Mouse (Mus musculus): ENCODE results near the gene Ube2m. TPM values are rescaled to one million over a fixed set of nuclear protein-coding genes. Genes with fewer than 3 reads are reported as not detected.

The Ube2m gene
- total and polyA plus RNA-seq, 2 experiments from 2014 or later: 116 to 290 TPM

GRCm38 (mm10) chr7:12998053-12998452 lies 40.0 kb downstream of the Ube2m start, which contains the start of gene Slc27a5:
Gene Slc27a5 (minus strand): TSS chr7:12998192.
- Histone ChIP-seq H3K9me3 (replicated peaks; ENCODE audit: control insufficient read depth, low read length) (no peaks in the 10 kb centered on the region), H3K27me3 (ENCODE audit: control insufficient read depth, insufficient read depth, low read length) (no peaks in the 10 kb centered on the region), H3K4me2 (ENCODE audit: low read depth, low read length) (no peak within 1 kb of the TSS), H3K36me3 (replicated peaks; ENCODE audit: control insufficient read depth, insufficient read depth, low read length) (no peaks in the 10 kb centered on the region), H3K4me3 (ENCODE audit: low read depth, low read length) (no peak within 1 kb of the TSS), H3K9ac (replicated peaks; ENCODE audit: low read depth, low read length) (no peak within 1 kb of the TSS), H3K27ac (ENCODE audit: low read depth) (no peak within 1 kb of the TSS), H3K4me1 (ENCODE audit: control insufficient read depth, insufficient read depth) (no peaks in the 10 kb centered on the region)
- ATAC-seq (ENCODE audit: insufficient read depth, low read depth) (no peak), DNase-seq (ENCODE audit: low spot score) (no peak)
- TF ChIP-seq CTCF (IDR thresholded peaks at IDR 0.05; ENCODE audit: low read depth) (no peak), EP300 (IDR thresholded peaks at IDR 0.05; ENCODE audit: low read depth) (no peak)
- 57% methylated on average over 5 of the region's 5 CpGs for WGBS

GRCm38 (mm10) chr7:12997230-12997629 lies 40.8 kb downstream of the Ube2m start:
- TF ChIP-seq EP300 (IDR thresholded peaks at IDR 0.05; ENCODE audit: low read depth) (no peak), CTCF (IDR thresholded peaks at IDR 0.05; ENCODE audit: low read depth) (no peak)
- Histone ChIP-seq H3K4me3 (ENCODE audit: low read depth, low read length) (no peak overlapping the region), H3K27ac (ENCODE audit: low read depth) (no peak overlapping the region), H3K4me1 (ENCODE audit: control insufficient read depth, insufficient read depth) (no peaks in the 10 kb centered on the region), H3K27me3 (ENCODE audit: control insufficient read depth, insufficient read depth, low read length) (no peaks in the 10 kb centered on the region), H3K9me3 (replicated peaks; ENCODE audit: control insufficient read depth, low read length) (no peaks in the 10 kb centered on the region), H3K9ac (replicated peaks; ENCODE audit: low read depth, low read length) (no peak overlapping the region), H3K36me3 (replicated peaks; ENCODE audit: control insufficient read depth, insufficient read depth, low read length) (no peaks in the 10 kb centered on the region), H3K4me2 (ENCODE audit: low read depth, low read length) (no peak overlapping the region)
- ATAC-seq (ENCODE audit: insufficient read depth, low read depth): no peak
- no peak for DNase-seq (ENCODE audit: low spot score)
- WGBS: 54% methylated on average over 5 of the region's 5 CpGs

- TF ChIP-seq EP300 (IDR thresholded peaks at IDR 0.05; ENCODE audit: low read depth) (no peak), CTCF (IDR thresholded peaks at IDR 0.05; ENCODE audit: low read depth) (no peak)
- Histone ChIP-seq H3K4me1 (ENCODE audit: control insufficient read depth, insufficient read depth) (no peaks in the 10 kb centered on the region), H3K4me2 (ENCODE audit: low read depth, low read length) (no peak overlapping the region), H3K27ac (ENCODE audit: low read depth) (no peak overlapping the region), H3K9ac (replicated peaks; ENCODE audit: low read depth, low read length) (no peak overlapping the region), H3K4me3 (ENCODE audit: low read depth, low read length) (no peak overlapping the region), H3K27me3 (ENCODE audit: control insufficient read depth, insufficient read depth, low read length) (no peaks in the 10 kb centered on the region), H3K9me3 (replicated peaks; ENCODE audit: control insufficient read depth, low read length) (no peaks in the 10 kb centered on the region), H3K36me3 (replicated peaks; ENCODE audit: control insufficient read depth, insufficient read depth, low read length) (no peaks in the 10 kb centered on the region)
- DNase-seq (ENCODE audit: low spot score) (no peak), ATAC-seq (ENCODE audit: insufficient read depth, low read depth) (no peak)
These were observed 42.2 kb downstream of the Ube2m start for GRCm38 (mm10) chr7:12995862-12996261.

- no peak overlapping the region for H3K9ac ChIP-seq (replicated peaks; ENCODE audit: low read depth, low read length)
- no peak for DNase-seq (ENCODE audit: low spot score)
- no peak overlapping the region for H3K27ac ChIP-seq (ENCODE audit: low read depth)
- no peaks in the 10 kb centered on the region for H3K36me3 ChIP-seq (replicated peaks; ENCODE audit: control insufficient read depth, insufficient read depth, low read length)
- no peaks in the 10 kb centered on the region for H3K4me1 ChIP-seq (ENCODE audit: control insufficient read depth, insufficient read depth)
- no peak overlapping the region for H3K4me3 ChIP-seq (ENCODE audit: low read depth, low read length)
- no peak overlapping the region for H3K4me2 ChIP-seq (ENCODE audit: low read depth, low read length)
- no peaks in the 10 kb centered on the region for H3K27me3 ChIP-seq (ENCODE audit: control insufficient read depth, insufficient read depth, low read length)
- 75% methylated on average over 10 of the region's 10 CpGs for WGBS
- no peak for ATAC-seq (ENCODE audit: insufficient read depth, low read depth)
- no peak for TF ChIP-seq CTCF (IDR thresholded peaks at IDR 0.05; ENCODE audit: low read depth)
- no peak for TF ChIP-seq EP300 (IDR thresholded peaks at IDR 0.05; ENCODE audit: low read depth)
- no peaks in the 10 kb centered on the region for H3K9me3 ChIP-seq (replicated peaks; ENCODE audit: control insufficient read depth, low read length)
These were observed 44.9 kb downstream of the Ube2m start for GRCm38 (mm10) chr7:12993148-12993547.

- H3K27ac ChIP-seq (ENCODE audit: low read depth): no peak overlapping the region
- peak; percentile 34 for TF ChIP-seq CTCF (IDR thresholded peaks at IDR 0.05; ENCODE audit: low read depth)
- TF ChIP-seq EP300 (IDR thresholded peaks at IDR 0.05; ENCODE audit: low read depth): no peak
- no peaks in the 10 kb centered on the region for H3K9me3 ChIP-seq (replicated peaks; ENCODE audit: control insufficient read depth, low read length)
- H3K4me1 ChIP-seq (ENCODE audit: control insufficient read depth, insufficient read depth): no peaks in the 10 kb centered on the region
- no peak overlapping the region for H3K4me2 ChIP-seq (ENCODE audit: low read depth, low read length)
- no peak overlapping the region for H3K9ac ChIP-seq (replicated peaks; ENCODE audit: low read depth, low read length)
- DNase-seq (ENCODE audit: low spot score) (no peak), ATAC-seq (ENCODE audit: insufficient read depth, low read depth) (no peak)
- no peak overlapping the region for H3K4me3 ChIP-seq (ENCODE audit: low read depth, low read length)
- H3K36me3 ChIP-seq (replicated peaks; ENCODE audit: control insufficient read depth, insufficient read depth, low read length): no peaks in the 10 kb centered on the region
- 5% methylated on average over 3 of the region's 3 CpGs for WGBS
- no peaks in the 10 kb centered on the region for H3K27me3 ChIP-seq (ENCODE audit: control insufficient read depth, insufficient read depth, low read length)
These were observed 45.9 kb downstream of the Ube2m start for GRCm38 (mm10) chr7:12992222-12992621.

- TF ChIP-seq CTCF (IDR thresholded peaks at IDR 0.05; ENCODE audit: low read depth) (no peak), EP300 (IDR thresholded peaks at IDR 0.05; ENCODE audit: low read depth) (no peak)
- 73% methylated on average over 8 of the region's 8 CpGs for WGBS
- H3K4me1 ChIP-seq (ENCODE audit: control insufficient read depth, insufficient read depth): no peaks in the 10 kb centered on the region
- H3K9me3 ChIP-seq (replicated peaks; ENCODE audit: control insufficient read depth, low read length): no peaks in the 10 kb centered on the region
- H3K4me2 ChIP-seq (ENCODE audit: low read depth, low read length): no peak overlapping the region
- DNase-seq (ENCODE audit: low spot score): no peak
- no peak overlapping the region for H3K4me3 ChIP-seq (ENCODE audit: low read depth, low read length)
- no peaks in the 10 kb centered on the region for H3K27me3 ChIP-seq (ENCODE audit: control insufficient read depth, insufficient read depth, low read length)
- H3K9ac ChIP-seq (replicated peaks; ENCODE audit: low read depth, low read length): no peak overlapping the region
- no peak overlapping the region for H3K27ac ChIP-seq (ENCODE audit: low read depth)
- ATAC-seq (ENCODE audit: insufficient read depth, low read depth): no peak
- H3K36me3 ChIP-seq (replicated peaks; ENCODE audit: control insufficient read depth, insufficient read depth, low read length): no peaks in the 10 kb centered on the region
These were observed 50.5 kb downstream of the Ube2m start for GRCm38 (mm10) chr7:12987409-12988189.

Data from heart, postnatal 0 days (tissue).